Mouse (Mus musculus) stomach, embryonic 15.5 days (tissue): ENCODE results near the gene Mllt11. TPM values are rescaled to one million over a fixed set of nuclear protein-coding genes. Genes with fewer than 3 reads are reported as not detected.
"Not testable (repeated sequence)": the region's sequence is repeated elsewhere in the genome, so short reads cannot be mapped to it uniquely, and the experiment has no call there.

Experiments used
- ATAC-seq: fragments of 200-750 bp; cut with Nextera tagmentation; 2 replicates; pipeline ENCODE4 v1.8.0; 2017; ENCODE audit warnings: low read depth, moderate number of reproducible peaks, moderate TSS enrichment; ENCODE audit not compliant: insufficient read depth, low FRiP score
- H3K27ac ChIP-seq: fragments of 300-500 bp; sonication (generic); 2 replicates; pipeline ENCODE4 v1.5.1; 2015; ENCODE audit warnings: mild to moderate bottlenecking, inconsistent platforms
- H3K27me3 ChIP-seq: fragments of 300-500 bp; sonication (generic); replicated peaks from 2 replicates; pipeline ENCODE4 v1.6.1; 2015; ENCODE audit warnings: inconsistent platforms
- H3K36me3 ChIP-seq: fragments of 300-500 bp; sonication (generic); 2 replicates; pipeline ENCODE4 v1.6.1; 2015; ENCODE audit warnings: inconsistent platforms
- H3K4me1 ChIP-seq: fragments of 300-500 bp; sonication (generic); 2 replicates; pipeline ENCODE4 v1.6.1; 2015; ENCODE audit warnings: inconsistent platforms
- H3K4me2 ChIP-seq: fragments of 300-500 bp; sonication (generic); 2 replicates; pipeline ENCODE4 v1.6.1; 2015; ENCODE audit warnings: mild to moderate bottlenecking, inconsistent platforms
- H3K4me3 ChIP-seq: fragments of 300-500 bp; sonication (generic); replicated peaks from 2 replicates; pipeline ENCODE4 v1.5.1; 2015; ENCODE audit warnings: inconsistent platforms
- H3K9ac ChIP-seq: fragments of 300-500 bp; sonication (generic); 2 replicates; pipeline ENCODE4 v1.6.1; 2015; ENCODE audit warnings: inconsistent platforms
- H3K9me3 ChIP-seq: fragments of 300-500 bp; sonication (generic); 2 replicates; pipeline ENCODE4 v1.6.1; 2016; ENCODE audit warnings: inconsistent platforms
- WGBS: fragments of 180-500 bp; shearing (Covaris S2); methylation state at CpG from one replicate; pipeline ENCODE4 v1.1.7; 2015; 5-methylcytosine and 5-hydroxymethylcytosine counted together
- polyA plus RNA-seq: library from polyadenylated mRNA; unstranded; fragments of >200 nt; fragmentation: Nextera tagmentation; extraction: Ambion mirVana; gene quantifications from 2 replicates; pipeline ENCODE4 v1.2.1, GENCODE M21; 2015

The Mllt11 gene
- polyA plus RNA-seq, 1 experiment from 2014 or later: 18.6 TPM

DNA sequence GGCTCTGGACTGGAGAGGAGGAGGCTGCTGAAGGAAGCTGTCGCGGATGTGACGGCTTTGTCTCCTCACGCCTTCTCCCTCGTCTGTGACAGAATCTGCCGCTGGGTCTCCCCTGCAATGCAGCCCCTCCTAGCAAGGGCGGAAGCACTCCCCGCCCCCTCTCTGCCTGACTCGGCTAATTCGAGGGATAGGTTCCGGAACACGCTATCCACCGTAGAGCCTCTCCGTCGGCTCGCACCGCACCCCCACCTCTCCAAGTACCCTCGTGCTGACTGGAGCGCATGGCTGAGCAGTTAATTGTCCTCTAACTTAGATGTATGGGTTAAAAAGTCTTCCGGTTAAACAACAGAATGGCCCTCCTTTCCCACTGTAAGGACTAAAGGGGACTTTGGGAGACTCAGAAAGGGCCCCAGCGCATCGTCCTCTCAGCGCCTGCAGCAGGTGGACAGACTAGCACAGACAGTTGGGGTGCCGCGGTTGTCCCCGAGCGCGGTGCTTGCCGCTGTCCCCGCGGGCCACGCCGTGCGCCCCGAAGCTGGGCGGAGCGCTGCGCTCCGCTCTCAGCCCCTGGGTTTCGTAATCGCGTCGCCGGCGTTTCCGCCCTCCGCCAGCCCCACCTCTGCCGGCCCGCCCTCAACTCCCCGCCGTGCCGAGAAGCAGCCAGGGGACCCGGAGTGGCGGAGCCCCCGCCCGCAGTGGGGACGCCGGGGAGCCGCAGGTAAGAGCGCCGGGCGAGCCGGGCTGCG, 3.6 kb downstream of the Mllt11 start, which contains the start of gene Cdc42se1:
TSS of gene Cdc42se1 (plus strand) at position 585 of the 746 bp plus-strand sequence.
- WGBS: under 1% methylated on average over 64 of the region's 64 CpGs
- Histone ChIP-seq H3K4me2 (peak within 1 kb of the TSS; percentile 83), H3K4me1 (peaks cover 36% of the 10 kb centered on the region), H3K36me3 (peaks cover 29% of the 10 kb centered on the region), H3K4me3 (peak within 1 kb of the TSS; percentile 97), H3K9ac (peak within 1 kb of the TSS; percentile 99), H3K27me3 (no peaks in the 10 kb centered on the region), H3K27ac (peak within 1 kb of the TSS; percentile 98), H3K9me3 (no peaks in the 10 kb centered on the region)
- ATAC-seq: peak; percentile 84

DNA sequence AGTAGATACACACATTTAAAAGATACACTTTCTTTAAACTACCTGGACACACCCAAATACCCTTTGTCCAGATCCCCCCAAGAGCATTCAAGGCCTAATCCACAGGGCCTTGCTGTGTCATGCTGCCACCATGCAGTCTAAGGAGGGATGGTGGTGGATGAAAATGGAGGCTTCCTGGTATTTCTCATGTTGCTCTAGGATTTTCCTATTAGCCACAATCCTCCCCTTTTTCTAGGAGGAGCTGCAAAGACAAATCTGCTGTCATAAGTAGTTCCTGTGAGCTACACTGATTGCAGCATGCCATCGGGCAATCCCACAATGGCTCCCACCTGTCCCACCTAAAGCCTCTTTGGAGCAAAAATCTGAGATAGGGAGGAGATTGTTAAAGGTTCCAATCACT, 4.8 kb downstream of the Mllt11 start:
- Histone ChIP-seq H3K9ac (peak overlapping the region; percentile 22; the same call in 1 of the 2 replicates), H3K27me3 (no peaks in the 10 kb centered on the region), H3K4me1 (peaks cover 33% of the 10 kb centered on the region), H3K27ac (no peak overlapping the region), H3K4me3 (peak overlapping the region; percentile 97), H3K4me2 (peak overlapping the region; percentile 83), H3K9me3 (no peaks in the 10 kb centered on the region), H3K36me3 (peaks cover 19% of the 10 kb centered on the region)
- ATAC-seq: no peak
- 17% methylated on average over 1 of the region's 1 CpGs for WGBS

DNA sequence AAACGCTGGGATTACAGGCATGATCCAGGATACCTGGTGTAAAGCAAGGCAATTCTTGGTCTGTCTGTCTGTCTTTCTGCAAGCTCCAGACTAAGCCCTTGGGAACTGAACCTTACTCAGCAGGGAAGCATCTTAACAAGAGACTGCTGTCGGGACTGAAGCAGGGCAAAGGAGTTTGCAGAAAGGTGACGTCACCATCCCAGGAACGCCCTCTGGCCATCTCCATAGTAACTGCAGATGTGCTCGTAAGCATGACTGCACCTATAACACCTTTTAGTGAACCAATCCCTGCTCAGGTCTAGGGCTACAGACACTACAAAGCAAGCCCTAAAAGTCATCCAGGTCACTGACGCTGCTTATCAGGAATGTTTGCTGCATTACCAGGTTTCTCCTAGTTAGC, 7.7 kb downstream of the Mllt11 start:
- 41% methylated on average over 6 of the region's 6 CpGs for WGBS
- no peak for ATAC-seq

DNA sequence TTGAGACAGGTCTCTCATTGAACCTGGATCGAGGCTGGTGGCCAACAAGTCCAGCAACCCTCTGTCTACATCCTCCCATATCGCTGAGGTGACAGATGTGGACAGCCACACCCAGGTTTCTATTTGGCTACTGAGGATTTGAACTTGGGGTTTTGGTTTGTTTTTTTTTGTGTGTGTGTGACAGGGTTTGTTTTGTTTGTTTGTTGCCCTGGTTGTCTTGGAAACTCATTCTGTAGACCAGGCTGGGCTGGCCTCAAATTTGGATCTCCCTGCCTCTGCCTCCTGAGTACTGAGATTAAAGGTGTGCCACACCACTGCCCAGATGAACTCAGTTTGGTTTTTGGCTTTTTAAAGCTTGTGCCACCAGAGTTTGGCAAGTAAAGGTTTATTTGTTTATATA, 8.9 kb downstream of the Mllt11 start:
- Histone ChIP-seq H3K4me2 (no peak overlapping the region), H3K4me3 (no peak overlapping the region), H3K27me3 (no peaks in the 10 kb centered on the region), H3K9ac (no peak overlapping the region), H3K9me3 (no peaks in the 10 kb centered on the region), H3K4me1 (peaks cover 11% of the 10 kb centered on the region; the same call in 1 of the 2 replicates), H3K36me3 (peaks cover 13% of the 10 kb centered on the region), H3K27ac (no peak overlapping the region)
- ATAC-seq: no peak
- 93% methylated on average over 2 of the region's 2 CpGs for WGBS

More for the DNA sequence above, 7.7 kb downstream of the Mllt11 start:
- H3K4me1 ChIP-seq: peaks cover 11% of the 10 kb centered on the region; the same call in 1 of the 2 replicates
- no peak overlapping the region for H3K27ac ChIP-seq
- H3K36me3 ChIP-seq: peaks cover 13% of the 10 kb centered on the region
- H3K4me3 ChIP-seq: no peak overlapping the region
- H3K9ac ChIP-seq: no peak overlapping the region
- H3K27me3 ChIP-seq: no peaks in the 10 kb centered on the region
- H3K4me2 ChIP-seq: no peak overlapping the region
- no peaks in the 10 kb centered on the region for H3K9me3 ChIP-seq

GRCm38 (mm10) chr3:95218466-95219137, 13.4 kb downstream of the Mllt11 start:
- H3K27me3 ChIP-seq: no peaks in the 10 kb centered on the region
- WGBS: 72% methylated on average over 6 of the region's 6 CpGs
- H3K9me3 ChIP-seq: no peaks in the 10 kb centered on the region
- peak overlapping the region; percentile 82 for H3K4me3 ChIP-seq
- H3K36me3 ChIP-seq: peaks cover 14% of the 10 kb centered on the region; the same call in 1 of the 2 replicates
- ATAC-seq: no peak
- 0 out of 2 replicates have a peak, but pooled peaks cover 7% of the 10 kb centered on the region for H3K4me1 ChIP-seq
- peak overlapping the region; percentile 75 for H3K4me2 ChIP-seq
- peak overlapping the region; percentile 100 for H3K27ac ChIP-seq
- no peak overlapping the region; the same call in 1 of the 2 replicates for H3K9ac ChIP-seq

GRCm38 (mm10) chr3:95217255-95218134, 14.5 kb downstream of the Mllt11 start, which contains the start of gene Gabpb2:
TSS of gene Gabpb2 (minus strand) at chr3:95217916.
- Histone ChIP-seq H3K9me3 (no peaks in the 10 kb centered on the region), H3K36me3 (peaks cover 13% of the 10 kb centered on the region; the same call in 1 of the 2 replicates)
- ATAC-seq: peak; percentile 89

DNA sequence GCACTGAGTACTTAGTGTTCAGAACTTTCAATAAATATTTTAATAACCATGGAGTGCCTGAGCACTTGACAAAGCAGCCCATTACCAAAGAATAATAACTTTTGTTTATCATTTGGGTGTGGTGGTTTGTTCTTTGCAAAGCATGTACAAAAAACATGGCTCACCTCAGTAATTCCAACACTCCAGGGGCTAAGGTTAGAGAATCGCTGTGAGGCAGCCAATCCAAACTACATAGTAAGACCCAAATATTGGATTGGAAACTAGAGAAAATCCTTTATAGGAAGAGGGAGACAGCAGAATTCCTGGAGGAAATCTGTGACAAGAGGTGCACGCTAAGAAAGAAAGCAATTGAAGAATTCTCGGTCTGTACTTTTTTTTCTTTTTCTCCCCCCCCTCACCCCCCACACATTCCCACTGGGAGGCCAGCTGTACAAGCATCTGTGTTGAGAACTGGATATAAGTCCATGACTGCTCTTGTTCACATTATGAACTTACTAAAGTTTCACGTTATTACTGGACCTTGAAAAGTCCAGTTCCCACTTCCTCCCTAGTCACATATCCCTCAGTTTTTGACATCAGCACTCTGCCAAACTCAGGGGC, 15.2 kb downstream of the Mllt11 start:
- Histone ChIP-seq H3K9me3 (no peaks in the 10 kb centered on the region), H3K27ac (peak overlapping the region; percentile 100), H3K27me3 (no peaks in the 10 kb centered on the region), H3K36me3 (0 out of 2 replicates have a peak, but pooled peaks cover 14% of the 10 kb centered on the region), H3K9ac (peak overlapping the region; percentile 85; the same call in 1 of the 2 replicates), H3K4me3 (peak overlapping the region; percentile 82), H3K4me1 (0 out of 2 replicates have a peak, but pooled peaks cover 7% of the 10 kb centered on the region), H3K4me2 (peak overlapping the region; percentile 75)
- 14% methylated on average over 4 of the region's 4 CpGs for WGBS
- peak; percentile 27 for ATAC-seq

More at GRCm38 (mm10) chr3:95217255-95218134, 14.5 kb downstream of the Mllt11 start, which contains the start of gene Gabpb2:
- no peaks in the 10 kb centered on the region for H3K27me3 ChIP-seq
- 0 out of 2 replicates have a peak, but pooled peaks cover 7% of the 10 kb centered on the region for H3K4me1 ChIP-seq
- peak within 1 kb of the TSS; percentile 100 for H3K27ac ChIP-seq
- H3K9ac ChIP-seq: peak within 1 kb of the TSS; percentile 85
- WGBS: under 1% methylated on average over 56 of the region's 56 CpGs
- H3K4me3 ChIP-seq: peak within 1 kb of the TSS; percentile 82
- H3K4me2 ChIP-seq: peak within 1 kb of the TSS; percentile 75

- Histone ChIP-seq H3K27me3 (no peaks in the 10 kb centered on the region), H3K27ac (no peak overlapping the region), H3K9me3 (no peaks in the 10 kb centered on the region), H3K36me3 (0 out of 2 replicates have a peak, but pooled peaks cover 11% of the 10 kb centered on the region), H3K4me2 (no peak overlapping the region), H3K9ac (no peak overlapping the region), H3K4me3 (no peak overlapping the region), H3K4me1 (0 out of 2 replicates have a peak, but pooled peaks cover 7% of the 10 kb centered on the region)
- 94% methylated on average over 1 of the region's 1 CpGs for WGBS
- no peak for ATAC-seq
Observed at GRCm38 (mm10) chr3:95213609-95213975, 18.4 kb downstream of the Mllt11 start.

DNA sequence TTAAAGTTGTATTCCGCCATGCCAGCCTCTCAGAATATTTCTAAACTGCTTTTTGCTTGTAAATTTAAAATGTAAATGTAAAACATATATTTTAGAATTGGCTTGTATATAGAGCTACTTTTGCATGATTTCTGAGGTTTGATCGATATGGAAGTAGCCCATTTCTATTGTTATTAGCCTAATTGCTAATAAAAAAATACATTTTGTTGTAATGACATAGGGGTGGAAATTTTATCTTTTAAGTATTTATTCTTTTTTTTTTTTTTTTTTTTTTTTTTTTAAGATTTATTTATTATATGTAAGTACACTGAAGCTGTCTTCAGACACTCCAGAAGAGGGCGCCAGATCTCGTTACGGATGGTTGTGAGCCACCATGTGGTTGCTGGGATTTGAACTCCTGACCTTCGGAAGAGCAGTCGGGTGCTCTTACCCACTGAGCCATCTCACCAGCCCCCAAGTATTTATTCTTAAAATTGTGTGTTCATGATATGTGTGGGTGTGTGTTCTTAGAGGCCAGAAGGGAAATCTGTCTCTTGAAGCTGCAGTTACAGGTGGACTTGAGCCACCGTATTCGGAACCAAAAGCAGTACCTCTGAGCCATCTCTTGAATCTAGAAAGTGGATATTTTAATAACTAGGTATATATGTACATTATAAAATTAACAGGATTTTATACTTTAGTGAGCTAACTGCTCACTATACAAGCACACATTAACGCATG, 18.9 kb downstream of the Mllt11 start:
- peaks cover 14% of the 10 kb centered on the region; the same call in 1 of the 2 replicates for H3K36me3 ChIP-seq
- ATAC-seq, H3K4me1 ChIP-seq, H3K4me2 ChIP-seq, H3K27me3 ChIP-seq, H3K27ac ChIP-seq, H3K9ac ChIP-seq, H3K4me3 ChIP-seq, H3K9me3 ChIP-seq: not testable (repeated sequence)
- WGBS: 88% methylated on average over 10 of the region's 10 CpGs

DNA sequence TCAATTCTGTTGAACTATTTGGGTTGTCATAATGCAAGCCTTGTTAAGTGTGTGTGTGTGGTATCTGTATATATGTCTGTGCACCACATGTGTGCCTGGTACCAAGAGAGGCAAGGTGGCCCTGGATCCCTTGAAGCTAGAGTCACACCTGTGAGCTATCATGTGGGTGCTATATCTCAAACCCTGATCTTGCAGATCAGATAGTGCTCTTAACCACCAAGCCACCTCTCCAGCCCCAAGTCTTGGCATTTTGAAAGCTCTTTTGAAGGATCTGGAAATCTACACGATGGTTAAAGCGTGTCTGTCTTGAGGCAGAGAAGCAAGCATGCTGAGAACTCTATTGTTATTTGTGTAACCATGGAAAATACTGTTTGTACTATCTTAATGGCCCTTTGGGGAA, 21.4 kb downstream of the Mllt11 start:
- H3K9me3 ChIP-seq: no peaks in the 10 kb centered on the region
- WGBS: 74% methylated on average over 2 of the region's 2 CpGs
- H3K4me3 ChIP-seq: no peak overlapping the region
- no peak for ATAC-seq
- H3K4me1 ChIP-seq: no peaks in the 10 kb centered on the region
- H3K27me3 ChIP-seq: no peaks in the 10 kb centered on the region
- H3K4me2 ChIP-seq: no peak overlapping the region
- H3K27ac ChIP-seq: no peak overlapping the region
- no peak overlapping the region for H3K9ac ChIP-seq
- peaks cover 30% of the 10 kb centered on the region for H3K36me3 ChIP-seq
